Mouse (Mus musculus): ENCODE measurements around the gene Myt1l.

- no peak for TF ChIP-seq CTCF (IDR thresholded peaks at IDR 0.05; ENCODE audit: insufficient read depth, low read depth, low read length)
- peak; percentile 44; the same call in 1 of the 2 replicates for TF ChIP-seq POLR2A (IDR thresholded peaks at IDR 0.05; ENCODE audit: insufficient read depth, low read depth, low read length)
Measured at GRCm38 (mm10) chr12:29872156-29872815, 344.1 kb downstream of the Myt1l start.
